Mouse (Mus musculus) heart, adult 9 months (tissue): Measurements from ENCODE around the gene Fgr.
A peak's percentile ranks its signal among the peaks of the same experiment; 100 is the strongest.

Source experiments
- DNase-seq, 2 experiments: peaks; one replicate each; pipeline ENCODE4 v3.0.0; 2022; ENCODE audit warnings: low spot score in 2 of 2

Gene Fgr

DNA sequence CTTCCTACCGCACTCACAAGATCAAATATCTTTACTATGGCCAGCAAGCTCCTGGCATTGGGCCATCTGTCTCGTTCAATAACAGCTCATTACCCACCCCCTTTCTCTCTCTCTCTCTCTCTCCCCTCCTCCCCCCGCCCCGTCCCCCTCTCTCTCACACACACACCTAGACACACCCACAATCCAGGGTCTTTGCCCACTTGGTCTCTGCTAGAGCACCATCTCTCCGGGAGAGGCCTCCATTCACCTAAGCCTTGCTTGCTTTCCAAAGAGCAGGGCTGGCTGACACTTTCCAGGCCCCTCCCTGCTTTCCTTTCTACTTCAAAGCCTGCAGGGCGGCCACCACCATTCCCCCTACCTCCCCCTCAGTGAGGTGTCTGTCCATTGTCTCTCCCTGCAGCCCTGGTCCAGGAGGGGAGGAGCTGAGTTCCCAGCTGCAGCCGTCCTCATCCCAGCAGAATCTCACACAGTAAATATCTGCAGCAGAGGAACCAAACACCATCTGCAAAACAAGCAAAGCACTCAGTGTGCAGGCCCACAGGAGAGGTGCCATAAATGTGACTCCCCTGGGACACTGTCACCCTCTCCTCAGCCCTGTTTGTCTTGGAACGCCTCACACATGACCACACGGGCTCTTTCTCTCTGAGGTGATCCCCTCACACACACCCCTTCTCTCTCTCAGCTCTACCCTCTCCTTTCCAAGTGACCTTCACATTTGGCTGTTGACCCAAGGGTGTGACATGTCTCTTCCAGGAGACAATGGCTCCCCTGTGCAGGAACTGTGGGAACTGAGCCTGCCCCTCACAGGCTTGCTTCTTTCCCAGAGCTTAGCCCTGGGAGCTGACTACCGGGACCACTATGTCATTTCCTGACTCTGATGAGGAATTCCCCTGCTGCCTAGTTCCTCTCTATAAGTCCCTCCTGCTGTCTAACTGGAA, 14.9 kb upstream of the Fgr start:
- DNase-seq: peak; percentile 74 to 87

- DNase-seq: no peak
Measured at GRCm38 (mm10) chr4:132959679-132960045, 14.2 kb upstream of the Fgr start.

DNA sequence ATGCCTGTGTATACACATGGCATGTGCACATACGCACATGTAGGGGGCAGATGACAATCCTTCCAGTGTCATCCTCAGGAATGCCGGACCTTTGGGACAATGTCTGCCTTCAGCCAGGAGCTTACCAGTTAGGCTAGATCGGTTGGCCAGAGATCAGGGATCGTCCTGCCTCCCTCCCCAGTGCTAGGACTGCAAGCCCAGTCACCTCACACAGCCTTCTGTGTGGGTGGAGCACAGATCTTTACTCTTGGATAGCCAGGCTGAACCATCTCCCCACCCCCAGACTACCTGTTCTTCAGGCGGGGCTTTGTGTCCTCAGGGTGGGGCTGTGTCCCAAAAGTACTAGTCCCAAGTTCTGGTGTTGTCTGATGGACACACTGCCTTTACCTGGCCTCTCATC, 13.6 kb upstream of the Fgr start:
- no peak for DNase-seq

- DNase-seq: peak; percentile 68 to 72
Measured at GRCm38 (mm10) chr4:132960864-132961639, 12.8 kb upstream of the Fgr start.

- no peak for DNase-seq
Measured at GRCm38 (mm10) chr4:132961866-132962265, 12.0 kb upstream of the Fgr start.

DNA sequence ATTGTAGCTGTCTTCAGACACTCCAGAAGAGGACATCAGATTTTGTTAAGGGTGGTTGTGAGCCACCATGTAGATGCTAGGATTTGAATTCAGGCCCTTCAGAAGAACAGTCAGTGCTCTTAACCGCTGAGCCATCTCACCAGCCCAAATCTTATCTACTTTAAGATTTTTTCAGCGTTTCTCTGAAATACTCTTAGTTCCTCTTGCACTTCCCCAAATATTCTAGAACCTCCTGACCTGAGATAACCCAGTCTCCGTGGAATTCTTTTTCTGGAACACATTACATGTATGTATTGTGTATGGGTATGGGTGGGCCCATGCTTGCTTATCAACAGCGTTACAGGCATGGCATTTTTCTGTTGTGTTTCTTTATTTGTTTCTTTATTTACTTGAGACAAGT, 11.3 kb upstream of the Fgr start:
- no peak for DNase-seq

DNA sequence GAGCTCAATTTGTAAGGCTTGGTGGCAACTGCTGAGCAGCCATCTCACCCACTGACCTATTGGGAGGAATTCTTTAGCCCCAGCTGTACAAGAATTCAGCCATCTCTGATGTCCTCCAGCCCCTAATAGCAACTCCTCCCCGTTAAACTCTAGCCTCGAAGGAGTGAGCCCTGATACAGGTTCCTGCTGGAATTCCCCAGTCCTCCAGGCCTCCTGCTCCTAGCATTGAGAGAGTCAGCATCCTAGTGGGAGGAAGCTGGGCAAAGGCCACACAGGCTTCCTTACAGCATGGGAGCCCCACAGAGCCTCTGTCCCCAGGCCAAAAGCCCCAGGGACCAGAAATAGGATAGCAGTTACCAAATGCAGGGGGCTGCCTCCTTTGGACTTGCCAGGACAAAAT, 10.5 kb upstream of the Fgr start:
- no peak for DNase-seq

GRCm38 (mm10) chr4:132964064-132964463, 9.8 kb upstream of the Fgr start:
- no peak for DNase-seq

DNA sequence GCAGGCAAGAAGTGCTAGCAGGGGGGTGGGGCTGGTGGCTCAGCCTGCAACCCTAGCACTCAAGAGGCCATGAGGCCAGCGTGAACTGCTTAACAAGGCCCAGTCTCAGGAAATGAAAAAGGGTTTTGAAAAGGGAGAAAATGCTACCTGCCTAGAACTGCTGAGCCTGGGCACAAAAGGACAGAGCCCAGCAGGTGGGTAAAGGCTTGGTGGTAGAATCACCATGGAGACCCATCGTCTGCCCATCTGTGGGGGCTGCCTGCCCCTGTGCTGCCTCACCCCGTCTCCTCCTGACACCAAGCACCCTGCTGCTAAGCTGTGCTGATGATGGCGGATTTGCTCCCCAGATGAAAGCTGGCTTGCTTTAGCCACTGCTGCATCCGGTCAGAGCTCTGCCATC, 9.4 kb upstream of the Fgr start:
- DNase-seq: no peak

GRCm38 (mm10) chr4:132968105-132968938, 5.6 kb upstream of the Fgr start:
- DNase-seq: no peak

GRCm38 (mm10) chr4:132971601-132972000, 2.3 kb upstream of the Fgr start:
- DNase-seq: no peak

DNA sequence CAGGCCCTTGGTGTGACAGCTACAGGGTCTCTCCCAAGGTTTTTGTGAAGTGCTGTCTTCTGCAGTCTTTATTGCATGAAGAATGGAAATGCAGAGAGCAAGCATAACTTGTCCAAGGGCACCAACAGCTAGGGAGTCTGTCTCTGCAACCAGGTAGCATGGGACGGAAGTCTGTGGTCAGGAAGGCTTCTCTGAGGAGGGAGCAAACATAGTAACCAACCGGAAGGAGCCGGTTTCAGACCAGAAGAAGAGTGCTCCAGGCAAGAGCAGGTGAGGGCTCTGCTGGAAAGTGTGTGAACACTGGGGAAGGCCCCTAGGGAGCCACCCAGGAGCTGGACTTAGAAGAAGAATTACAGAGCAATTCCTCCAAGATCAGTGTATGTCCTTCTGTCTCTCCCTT, 1.8 kb upstream of the Fgr start:
- no peak for DNase-seq

GRCm38 (mm10) chr4:132972556-132972955, 1.3 kb upstream of the Fgr start:
- DNase-seq: no peak

DNA sequence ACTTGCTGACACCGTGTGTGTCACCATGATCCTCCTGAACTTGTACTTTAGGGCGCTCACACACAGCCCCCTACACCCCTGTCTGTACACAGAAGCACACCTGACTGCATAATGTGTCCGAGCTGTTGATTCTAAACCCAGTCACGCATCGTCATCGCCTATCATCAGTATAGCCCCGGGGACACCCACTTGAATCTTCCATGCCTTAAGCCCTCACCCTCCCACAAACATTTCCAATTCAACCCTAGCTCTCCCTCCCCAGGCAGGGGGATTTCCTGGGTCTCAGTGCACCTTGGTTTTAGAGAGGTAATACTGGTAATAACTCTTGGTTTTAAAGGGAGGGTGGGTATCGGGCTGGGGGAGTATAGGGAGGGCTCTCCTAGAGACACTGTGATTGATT, 709 bp upstream of the Fgr start:
- DNase-seq: no peak

DNA sequence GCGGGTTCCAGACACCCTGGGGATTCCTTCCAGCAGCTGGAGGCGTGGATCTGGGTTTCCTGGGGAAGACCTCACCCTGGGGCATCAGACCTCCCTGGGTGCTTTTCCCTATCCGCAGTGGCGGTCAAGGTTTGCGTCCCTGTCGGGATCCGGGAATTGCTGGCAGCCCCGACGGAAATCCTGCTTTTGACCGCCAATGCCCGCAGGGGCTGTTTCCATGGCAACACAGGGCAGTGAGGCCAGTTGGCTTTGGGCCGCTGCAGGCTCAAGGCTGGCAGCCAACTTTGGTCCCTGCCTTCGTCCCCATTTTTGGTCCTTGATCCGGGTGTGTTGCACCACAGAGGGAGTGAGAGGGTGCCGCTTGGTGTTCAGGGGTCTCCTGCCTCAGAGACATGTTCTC, 1.0 kb downstream of the Fgr start:
- DNase-seq: peak; percentile 67 to 77

DNA sequence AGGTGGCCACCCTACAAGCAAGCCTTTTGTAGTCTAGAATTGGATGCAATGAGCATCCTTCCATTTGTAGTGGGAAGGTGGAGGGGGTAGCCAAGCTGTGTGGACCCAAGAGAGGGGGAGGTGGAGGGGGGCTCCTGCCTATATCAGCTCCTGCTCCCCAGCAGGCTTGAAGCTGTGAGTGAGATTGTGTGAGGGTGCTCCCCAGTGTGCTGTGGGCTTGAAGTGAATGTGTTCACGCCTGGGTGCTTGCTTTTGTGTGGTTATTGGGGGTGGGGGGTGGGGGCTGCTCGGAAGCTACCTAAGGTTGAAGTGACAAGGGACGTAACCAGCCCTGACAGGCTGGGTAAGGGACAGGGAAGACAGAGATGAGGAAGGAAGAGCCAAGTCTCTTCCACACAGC, 1.9 kb downstream of the Fgr start:
- DNase-seq: no peak

GRCm38 (mm10) chr4:132976729-132977128, 2.8 kb downstream of the Fgr start:
- DNase-seq: no peak

DNA sequence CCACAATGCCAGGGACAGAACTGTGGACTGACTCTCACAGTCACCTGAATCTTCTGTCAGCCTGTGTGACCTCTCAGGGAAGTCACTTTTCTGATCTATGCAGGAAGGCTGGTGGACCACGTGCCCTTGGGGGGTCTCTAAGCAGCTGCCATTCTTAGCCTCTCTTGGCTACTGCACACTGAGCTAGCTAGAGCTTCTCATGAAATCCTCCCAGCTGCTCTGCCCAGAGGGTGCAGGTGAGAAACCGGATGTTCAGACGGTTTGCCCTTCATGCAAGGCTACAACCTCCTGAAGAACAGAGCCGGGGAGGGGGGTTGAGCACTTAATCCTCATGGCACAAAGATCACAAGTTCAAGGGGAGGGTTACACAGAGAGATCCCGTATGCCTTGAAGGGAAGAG, 3.7 kb downstream of the Fgr start:
- DNase-seq: no peak

DNA sequence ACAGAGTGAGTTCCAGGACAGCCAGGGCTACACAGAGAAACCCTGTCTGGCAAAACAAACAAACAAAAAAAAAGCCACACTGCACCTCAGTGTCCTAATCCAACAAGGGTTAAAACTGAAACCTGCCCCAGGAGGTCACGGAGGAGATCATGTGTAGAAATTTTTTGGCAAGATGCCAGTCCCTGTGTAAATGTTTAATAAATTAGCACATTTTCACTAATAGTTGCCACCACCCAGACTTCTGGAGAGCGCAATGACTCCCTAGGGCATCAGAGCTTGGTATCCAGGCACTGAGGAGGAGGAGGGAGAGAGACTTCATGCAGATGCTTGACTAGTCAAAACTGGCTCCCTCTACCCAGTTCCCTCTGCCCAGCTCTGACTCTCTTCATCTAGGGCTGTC, 5.3 kb downstream of the Fgr start:
- DNase-seq: no peak

DNA sequence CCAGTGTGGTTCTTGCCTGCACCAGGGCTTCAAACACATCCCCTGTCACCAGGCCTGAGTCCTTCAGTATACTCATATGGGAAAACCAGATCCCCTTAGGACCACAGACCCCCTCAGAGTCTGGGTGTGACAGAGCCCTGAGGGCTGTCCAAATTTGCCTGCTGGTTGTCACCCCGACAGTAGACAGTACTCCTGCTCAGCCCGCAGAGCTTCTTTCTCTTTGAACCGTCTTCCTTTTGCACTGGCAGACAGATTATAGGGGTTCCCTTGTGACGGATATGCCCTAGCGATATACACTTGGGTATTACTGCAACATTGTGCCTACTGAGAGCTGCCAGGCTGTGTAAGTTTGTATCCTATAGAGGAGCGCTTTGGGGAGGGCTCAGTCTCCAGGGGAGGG, 7.7 kb downstream of the Fgr start:
- DNase-seq: no peak

GRCm38 (mm10) chr4:132982999-132983398, 9.1 kb downstream of the Fgr start:
- no peak for DNase-seq
